Mouse (Mus musculus) spleen, adult 2 months (tissue): ENCODE data around the gene Iqcd.

Experiments
- CTCF ChIP-seq: fragments of 200-500 bp; IDR thresholded peaks from 2 replicates; pipeline ENCODE4 v1.5.1; 2011; ENCODE audit warnings: mild to moderate bottlenecking, inconsistent platforms; ENCODE audit not compliant: insufficient read depth, insufficient read length, insufficient replicate concordance; ENCODE audit errors: extremely low read depth
- POLR2A ChIP-seq: fragments of 200-500 bp; IDR thresholded peaks from 2 replicates; pipeline ENCODE4 v1.6.1; 2011; ENCODE audit warnings: low read depth, low read length, inconsistent platforms

GRCm38 (mm10) chr5:120569791-120570190 lies 19.0 kb upstream of the Iqcd start:
- TF ChIP-seq POLR2A (no peak), CTCF (no peak)
